Mouse (Mus musculus): ENCODE measurements at regions not wholly inside any gene's neighbourhood (a gene's known extent, or its start where the extent isn't known, plus 50 kb on each side); places are given as distances from the start of the nearest gene placed in this dataset.

DNA sequence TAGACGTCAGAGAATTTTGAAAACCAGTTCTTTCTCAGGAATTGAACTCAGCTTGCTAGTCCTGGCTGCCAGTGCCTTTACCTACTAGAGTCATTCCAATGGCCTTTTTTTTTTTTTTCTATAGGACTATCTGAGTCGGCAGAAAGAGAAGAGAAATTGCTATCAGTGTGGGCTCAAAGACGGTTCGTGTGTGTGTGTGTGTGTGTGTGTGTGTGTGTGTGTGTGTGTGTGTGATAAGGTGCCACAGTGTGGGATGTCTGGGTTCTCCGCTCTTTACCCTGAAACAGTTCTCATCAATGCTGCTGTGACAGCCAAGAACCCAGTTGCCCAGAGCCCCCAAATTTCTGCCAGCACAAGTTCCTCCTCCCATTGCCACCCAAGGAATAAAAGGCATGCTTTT lies 146.1 kb downstream of the Rybp start:
- no peak for TF ChIP-seq CHD2 (IDR thresholded peaks at IDR 0.05; ENCODE audit: low read depth, low read length)
- no peak for TF ChIP-seq ZC3H11A (IDR thresholded peaks at IDR 0.05; ENCODE audit: borderline replicate concordance, low read depth, low read length)
- no peak for TF ChIP-seq MAFK (IDR thresholded peaks at IDR 0.05; ENCODE audit: insufficient read depth, low read depth, low read length)
- TF ChIP-seq HCFC1 (IDR thresholded peaks at IDR 0.05; ENCODE audit: borderline replicate concordance, insufficient read depth, low read length), result no peak
- TF ChIP-seq ZNF384 (IDR thresholded peaks at IDR 0.05; ENCODE audit: low read depth, low read length), result no peak
